Mouse (Mus musculus) liver, embryonic 15.5 days (tissue): Measurements from ENCODE around the gene Gpd1l. TPM values are rescaled to one million over a fixed set of nuclear protein-coding genes. Genes with fewer than 3 reads are reported as not detected.
"Not testable (repeated sequence)": the region's sequence is repeated elsewhere in the genome, so short reads cannot be mapped to it uniquely, and the experiment has no call there.

Experiments
- ATAC-seq: fragments of 200-750 bp; cut with Nextera tagmentation; 2 replicates; pipeline ENCODE4 v1.8.0; 2017; ENCODE audit warnings: moderate number of reproducible peaks, mild to moderate bottlenecking, moderate library complexity; ENCODE audit not compliant: insufficient read depth
- H3K27ac ChIP-seq: fragments of 300-500 bp; sonication (generic); replicated peaks from 2 replicates; pipeline ENCODE4 v1.5.1; 2015; ENCODE audit warnings: mild to moderate bottlenecking, inconsistent platforms
- H3K27me3 ChIP-seq: fragments of 300-500 bp; sonication (generic); 2 replicates; pipeline ENCODE4 v1.6.1; 2015; ENCODE audit warnings: mild to moderate bottlenecking, inconsistent platforms
- H3K36me3 ChIP-seq: fragments of 300-500 bp; sonication (generic); replicated peaks from 2 replicates; pipeline ENCODE4 v1.6.1; 2015; ENCODE audit warnings: moderate library complexity, mild to moderate bottlenecking, inconsistent platforms
- H3K4me1 ChIP-seq: fragments of 300-500 bp; sonication (generic); replicated peaks from 2 replicates; pipeline ENCODE4 v1.6.1; 2015; ENCODE audit warnings: inconsistent platforms
- H3K4me2 ChIP-seq: fragments of 300-500 bp; sonication (generic); 2 replicates; pipeline ENCODE4 v1.6.1; 2015; ENCODE audit warnings: moderate library complexity, mild to moderate bottlenecking, inconsistent platforms
- H3K4me3 ChIP-seq: fragments of 300-500 bp; sonication (generic); replicated peaks from 2 replicates; pipeline ENCODE4 v1.5.1; 2015; ENCODE audit warnings: mild to moderate bottlenecking, inconsistent platforms
- H3K9ac ChIP-seq: fragments of 300-500 bp; sonication (generic); 2 replicates; pipeline ENCODE4 v1.6.1; 2015; ENCODE audit warnings: moderate library complexity, mild to moderate bottlenecking, inconsistent platforms
- H3K9me3 ChIP-seq: fragments of 300-500 bp; sonication (generic); replicated peaks from 2 replicates; pipeline ENCODE4 v1.6.1; 2016; ENCODE audit warnings: inconsistent platforms
- WGBS: fragments of 180-500 bp; shearing (Covaris S2); methylation state at CpG from one replicate; pipeline ENCODE4 v1.1.7; 2015; ENCODE audit warnings: mixed read lengths; ENCODE audit not compliant: insufficient replicate concordance; 5-methylcytosine and 5-hydroxymethylcytosine counted together
- polyA plus RNA-seq: library from polyadenylated mRNA; unstranded; fragments of >200 nt; fragmentation: Nextera tagmentation; extraction: Ambion mirVana; gene quantifications from 2 replicates; pipeline ENCODE4 v1.2.1, GENCODE M21; 2015

Gene Gpd1l
- polyA plus RNA-seq: 6.4 and 6.6 TPM in 2 replicates

GRCm38 (mm10) chr9:114933723-114934171 lies at the start of gene Gpd1l:
TSS of gene Gpd1l (minus strand) at chr9:114933987.
- Histone ChIP-seq H3K27ac (peak within 1 kb of the TSS; percentile 76), H3K4me1 (peaks cover 23% of the 10 kb centered on the region), H3K4me3 (peak within 1 kb of the TSS; percentile 68), H3K36me3 (no peaks in the 10 kb centered on the region), H3K27me3 (no peaks in the 10 kb centered on the region), H3K4me2 (peak within 1 kb of the TSS; percentile 86), H3K9ac (peak within 1 kb of the TSS; percentile 62), H3K9me3 (no peaks in the 10 kb centered on the region)
- ATAC-seq: peak; percentile 95
- under 1% methylated on average over 30 of the region's 30 CpGs for WGBS

DNA sequence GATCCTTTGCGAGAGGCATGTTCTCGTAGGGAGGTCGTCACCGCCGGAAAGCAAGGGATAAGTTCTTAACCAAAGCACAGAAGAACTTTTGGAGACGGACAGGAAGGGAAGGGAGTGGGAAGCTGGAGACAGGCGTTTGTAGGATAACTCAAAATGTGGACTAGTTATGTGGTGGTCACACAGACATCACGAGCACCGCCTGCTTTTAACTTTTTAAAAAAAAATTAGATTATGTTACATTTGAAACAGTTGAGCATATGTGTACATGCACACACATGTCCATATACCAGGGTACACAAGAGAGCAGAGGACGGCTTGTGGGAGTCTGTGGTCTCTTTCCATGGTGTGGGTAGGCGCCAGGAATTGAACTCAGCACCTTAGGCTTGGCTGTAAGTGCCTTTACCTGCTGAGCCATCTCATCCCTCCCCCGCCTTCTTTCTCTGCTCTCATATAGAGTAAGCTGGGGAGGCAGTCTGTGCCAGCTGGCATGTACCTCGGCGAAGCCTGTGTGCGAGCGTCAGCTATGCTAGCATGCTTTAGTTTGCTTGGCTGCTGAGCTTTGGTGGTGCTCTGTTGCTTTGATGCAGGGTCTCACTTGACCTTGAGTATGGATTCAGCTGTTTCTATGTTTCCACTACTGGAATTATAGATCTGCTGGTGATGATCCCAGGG lies 49.0 kb upstream of the Gpd1l start, which contains the start of gene Rps27rt:
Gene Rps27rt, minus strand, starts transcription at position 51 of the 672 bp plus-strand sequence.
- Histone ChIP-seq H3K4me3 (no peak within 1 kb of the TSS), H3K36me3 (no peaks in the 10 kb centered on the region), H3K27ac (no peak within 1 kb of the TSS), H3K9ac (no peak within 1 kb of the TSS), H3K4me2 (no peak within 1 kb of the TSS), H3K27me3 (peaks cover 37% of the 10 kb centered on the region), H3K9me3 (no peaks in the 10 kb centered on the region), H3K4me1 (no peaks in the 10 kb centered on the region)
- no peak for ATAC-seq
- 76% methylated on average over 16 of the region's 16 CpGs for WGBS

- Histone ChIP-seq H3K27me3 (peaks cover 60% of the 10 kb centered on the region), H3K4me2 (no peak overlapping the region), H3K36me3 (no peaks in the 10 kb centered on the region), H3K4me3 (no peak overlapping the region), H3K9me3 (no peaks in the 10 kb centered on the region), H3K9ac (no peak overlapping the region), H3K27ac (no peak overlapping the region), H3K4me1 (no peaks in the 10 kb centered on the region)
- 50% methylated on average over 6 of the region's 6 CpGs for WGBS
- ATAC-seq: no peak
Measured at GRCm38 (mm10) chr9:114979969-114980368, 46.2 kb upstream of the Gpd1l start.

- peak within 1 kb of the TSS; percentile 53 for H3K4me3 ChIP-seq
- H3K36me3 ChIP-seq: no peaks in the 10 kb centered on the region
- ATAC-seq: peak; percentile 28; the same call in 1 of the 2 replicates
- H3K4me2 ChIP-seq: peak within 1 kb of the TSS; percentile 73
- no peaks in the 10 kb centered on the region for H3K4me1 ChIP-seq
- no peaks in the 10 kb centered on the region for H3K9me3 ChIP-seq
- under 1% methylated on average over 86 of the region's 86 CpGs for WGBS
- H3K27ac ChIP-seq: no peak within 1 kb of the TSS
- no peak within 1 kb of the TSS for H3K9ac ChIP-seq
- H3K27me3 ChIP-seq: peaks cover 60% of the 10 kb centered on the region
Measured at GRCm38 (mm10) chr9:114978281-114979111, 44.7 kb upstream of the Gpd1l start, which contains the start of gene Osbpl10. TSS of gene Osbpl10 (plus strand) at chr9:114978569.

- Histone ChIP-seq H3K9ac (no peak overlapping the region), H3K36me3 (no peaks in the 10 kb centered on the region), H3K4me3 (peak overlapping the region; percentile 53), H3K9me3 (no peaks in the 10 kb centered on the region), H3K4me2 (peak overlapping the region; percentile 73), H3K4me1 (no peaks in the 10 kb centered on the region), H3K27ac (no peak overlapping the region), H3K27me3 (peaks cover 60% of the 10 kb centered on the region)
- WGBS: 8% methylated on average over 29 of the region's 31 CpGs
- ATAC-seq: peak; percentile 31; the same call in 1 of the 2 replicates
Measured at GRCm38 (mm10) chr9:114977461-114978280, 43.9 kb upstream of the Gpd1l start.

- not testable (repeated sequence) for H3K4me1 ChIP-seq, H3K9ac ChIP-seq, ATAC-seq, H3K27me3 ChIP-seq, H3K4me2 ChIP-seq, H3K36me3 ChIP-seq, H3K27ac ChIP-seq, H3K4me3 ChIP-seq, H3K9me3 ChIP-seq
- 69% methylated on average over 7 of the region's 7 CpGs for WGBS
Measured at GRCm38 (mm10) chr9:114966286-114966685, 32.5 kb upstream of the Gpd1l start.

DNA sequence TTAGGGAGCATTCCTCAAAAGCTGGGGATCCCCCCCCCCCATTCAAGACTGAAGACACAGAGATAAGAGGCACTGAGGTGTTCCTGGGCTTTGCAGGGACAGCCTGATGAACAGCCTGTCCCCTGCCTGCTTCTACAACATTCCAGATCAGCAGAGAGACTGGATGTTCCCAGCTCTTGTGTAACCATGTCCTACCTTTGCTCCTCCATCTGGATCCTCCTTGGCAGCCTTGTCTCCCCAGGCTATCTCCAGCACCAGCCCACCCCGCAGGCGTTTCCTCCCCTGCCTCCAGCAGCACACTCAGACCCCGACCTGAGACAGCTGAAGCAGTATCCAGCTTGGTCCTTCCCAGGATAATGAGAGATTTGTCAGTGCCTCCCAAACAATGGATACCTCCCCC lies 30.3 kb upstream of the Gpd1l start:
- Histone ChIP-seq H3K27ac (no peak overlapping the region), H3K4me3 (no peak overlapping the region), H3K36me3 (no peaks in the 10 kb centered on the region), H3K9ac (no peak overlapping the region), H3K27me3 (no peaks in the 10 kb centered on the region), H3K9me3 (no peaks in the 10 kb centered on the region), H3K4me2 (no peak overlapping the region), H3K4me1 (no peaks in the 10 kb centered on the region)
- WGBS: 40% methylated on average over 3 of the region's 3 CpGs
- no peak for ATAC-seq

GRCm38 (mm10) chr9:114960844-114961243 lies 27.1 kb upstream of the Gpd1l start:
- Histone ChIP-seq H3K4me1 (no peaks in the 10 kb centered on the region), H3K9ac (no peak overlapping the region), H3K4me2 (no peak overlapping the region), H3K36me3 (no peaks in the 10 kb centered on the region), H3K27me3 (no peaks in the 10 kb centered on the region), H3K4me3 (no peak overlapping the region), H3K9me3 (no peaks in the 10 kb centered on the region), H3K27ac (no peak overlapping the region)
- WGBS: 41% methylated on average over 6 of the region's 6 CpGs
- no peak for ATAC-seq

GRCm38 (mm10) chr9:114960043-114960789 lies 26.4 kb upstream of the Gpd1l start:
- no peaks in the 10 kb centered on the region for H3K9me3 ChIP-seq
- 57% methylated on average over 4 of the region's 4 CpGs for WGBS
- H3K4me2 ChIP-seq: no peak overlapping the region
- no peaks in the 10 kb centered on the region for H3K36me3 ChIP-seq
- no peaks in the 10 kb centered on the region for H3K4me1 ChIP-seq
- no peak overlapping the region for H3K4me3 ChIP-seq
- ATAC-seq: no peak
- H3K27me3 ChIP-seq: no peaks in the 10 kb centered on the region
- H3K27ac ChIP-seq: no peak overlapping the region
- H3K9ac ChIP-seq: no peak overlapping the region

DNA sequence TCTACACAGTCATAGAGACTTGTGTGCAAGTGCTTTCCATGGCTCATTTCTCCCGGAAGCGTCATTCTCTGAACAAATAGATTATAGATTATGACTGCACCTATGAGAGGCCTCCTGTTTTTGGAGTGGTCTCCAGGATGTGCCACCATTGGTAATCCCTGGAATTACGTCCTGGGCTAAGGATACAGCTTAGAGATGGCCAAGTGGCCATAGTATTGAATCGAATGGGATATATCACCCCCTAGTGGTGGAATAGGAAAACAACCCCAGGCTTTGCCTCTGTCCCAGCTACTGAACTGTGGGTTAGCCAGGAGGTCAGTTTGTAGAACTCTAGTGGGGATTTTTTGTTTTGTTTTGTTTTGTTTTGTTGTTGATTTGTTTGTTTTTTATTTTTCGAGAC lies 23.2 kb upstream of the Gpd1l start:
- Histone ChIP-seq H3K4me2 (no peak overlapping the region), H3K9ac (no peak overlapping the region), H3K27me3 (no peaks in the 10 kb centered on the region), H3K4me3 (no peak overlapping the region), H3K36me3 (no peaks in the 10 kb centered on the region), H3K27ac (no peak overlapping the region), H3K4me1 (no peaks in the 10 kb centered on the region), H3K9me3 (no peaks in the 10 kb centered on the region)
- 35% methylated on average over 5 of the region's 5 CpGs for WGBS
- ATAC-seq: no peak
